Mouse (Mus musculus) MEL (cell line): ENCODE measurements around the gene Wasf2. TPM values are rescaled to one million over a fixed set of nuclear protein-coding genes. Genes with fewer than 3 reads are reported as not detected.
A peak's percentile ranks its signal among the peaks of the same experiment; 100 is the strongest.

ENCODE experiments used
- DNase-seq: peaks from one replicate; pipeline ENCODE4 v3.0.0; 2011; ENCODE audit warnings: low read depth, low spot score
- H3K27ac ChIP-seq: 2 replicates; pipeline ENCODE4 v1.5.1; 2012; ENCODE audit warnings: low read depth, mild to moderate bottlenecking, control low read depth, low read length, moderate library complexity; ENCODE audit not compliant: control insufficient read depth
- H3K27me3 ChIP-seq, 2 experiments: fragments of 150-350 bp in 1 of 2; sonication (generic) in 1 of 2; 2 replicates each; pipeline ENCODE4 v1.6.1; 2012; ENCODE audit warnings: low read length in 2 of 2, mild to moderate bottlenecking in 2 of 2, improper control_type of control experiment in 1 of 2, moderate library complexity in 1 of 2; ENCODE audit not compliant: insufficient read depth in 2 of 2, control insufficient read depth in 1 of 2
- H3K36me3 ChIP-seq, 2 experiments: 2 replicates each; pipeline ENCODE4 v1.6.1; 2012 to 2014; ENCODE audit warnings: low read length in 2 of 2, improper control_type of control experiment in 1 of 2, inconsistent platforms in 1 of 2, mild to moderate bottlenecking in 1 of 2; ENCODE audit not compliant: insufficient read depth in 2 of 2, control insufficient read depth in 1 of 2
- H3K4me1 ChIP-seq, 2 experiments: fragments of 150-350 bp in 1 of 2; sonication (generic) in 1 of 2; 2 replicates each; pipeline ENCODE4 v1.6.1; 2012; ENCODE audit warnings: low read length in 2 of 2, improper control_type of control experiment in 1 of 2, mild to moderate bottlenecking in 1 of 2; ENCODE audit not compliant: insufficient read depth in 2 of 2, control insufficient read depth in 1 of 2
- H3K4me3 ChIP-seq, 2 experiments: fragments of 150-350 bp in 1 of 2; sonication (generic) in 1 of 2; 2 replicates each; pipeline ENCODE4 v1.5.1; 2012; ENCODE audit warnings: low read depth in 2 of 2, low read length in 2 of 2, mild to moderate bottlenecking in 2 of 2, moderate library complexity in 2 of 2, control low read depth in 1 of 2, improper control_type of control experiment in 1 of 2; ENCODE audit not compliant: control insufficient read depth in 1 of 2, insufficient read depth in 1 of 2
- H3K79me2 ChIP-seq: 2 replicates; pipeline ENCODE4 v1.6.1; 2012; ENCODE audit warnings: mild to moderate bottlenecking, low read length, moderate library complexity; ENCODE audit not compliant: control insufficient read depth, poor library complexity, insufficient read depth
- H3K9ac ChIP-seq: 2 replicates; pipeline ENCODE4 v1.6.1; 2012; ENCODE audit warnings: low read depth, mild to moderate bottlenecking, control low read depth, low read length, moderate library complexity; ENCODE audit not compliant: control insufficient read depth, poor library complexity, severe bottlenecking
- H3K9me3 ChIP-seq: fragments of 150-350 bp; sonication (generic); replicated peaks from 2 replicates; pipeline ENCODE4 v1.6.1; 2012; ENCODE audit warnings: mild to moderate bottlenecking, low read length, improper control_type of control experiment, moderate library complexity; ENCODE audit not compliant: insufficient read depth
- CHD2 ChIP-seq: IDR thresholded peaks from 2 replicates; pipeline ENCODE4 v1.6.1; 2011; ENCODE audit warnings: low read length, improper control_type of control experiment
- E2F4 ChIP-seq: IDR thresholded peaks from 2 replicates; pipeline ENCODE4 v1.6.1; 2011; ENCODE audit warnings: low read depth, low read length, improper control_type of control experiment, borderline replicate concordance
- EP300 ChIP-seq, 2 experiments: IDR thresholded peaks; 2 replicates each; pipeline ENCODE4 v1.6.1; 2011; ENCODE audit warnings: improper control_type of control experiment in 2 of 2, low read length in 2 of 2, low read depth in 1 of 2, mild to moderate bottlenecking in 1 of 2
- ETS1 ChIP-seq: IDR thresholded peaks from 2 replicates; pipeline ENCODE4 v1.6.1; 2012; ENCODE audit warnings: low read depth, mild to moderate bottlenecking, inconsistent platforms, low read length, improper control_type of control experiment, moderate library complexity
- JUND ChIP-seq: IDR thresholded peaks from 2 replicates; pipeline ENCODE4 v1.6.1; 2011; ENCODE audit warnings: low read depth, mild to moderate bottlenecking, improper control_type of control experiment, low read length
- MAFK ChIP-seq: IDR thresholded peaks from 2 replicates; pipeline ENCODE4 v1.6.1; 2011; ENCODE audit warnings: low read depth, mild to moderate bottlenecking, low read length, improper control_type of control experiment, borderline replicate concordance
- MAX ChIP-seq: IDR thresholded peaks from 2 replicates; pipeline ENCODE4 v1.6.1; 2011; ENCODE audit warnings: low read length, improper control_type of control experiment
- MAZ ChIP-seq: IDR thresholded peaks from 2 replicates; pipeline ENCODE4 v1.6.1; 2012; ENCODE audit warnings: low read depth, mild to moderate bottlenecking, inconsistent platforms, low read length, improper control_type of control experiment
- MEF2A ChIP-seq: IDR thresholded peaks from 2 replicates; pipeline ENCODE4 v1.6.1; 2014; ENCODE audit warnings: low read depth, mild to moderate bottlenecking, inconsistent platforms, low read length, improper control_type of control experiment; ENCODE audit not compliant: poor library complexity, insufficient replicate concordance, severe bottlenecking; ENCODE audit errors: extremely low read depth
- MXI1 ChIP-seq: IDR thresholded peaks from 2 replicates; pipeline ENCODE4 v1.6.1; 2011; ENCODE audit warnings: mild to moderate bottlenecking, low read depth, low read length, improper control_type of control experiment
- MYB ChIP-seq: IDR thresholded peaks from 2 replicates; pipeline ENCODE4 v1.6.1; 2011; ENCODE audit warnings: mild to moderate bottlenecking, low read depth, low read length, improper control_type of control experiment
- MYC ChIP-seq: IDR thresholded peaks from 2 replicates; pipeline ENCODE4 v1.6.1; 2011; ENCODE audit warnings: low read depth, mild to moderate bottlenecking, low read length, improper control_type of control experiment, moderate library complexity
- NELFE ChIP-seq: IDR thresholded peaks from 2 replicates; pipeline ENCODE4 v1.6.1; 2011; ENCODE audit warnings: low read depth, low read length, improper control_type of control experiment
- POLR2AphosphoS2 ChIP-seq: IDR thresholded peaks from 2 replicates; pipeline ENCODE4 v1.6.1; 2011; ENCODE audit warnings: low read length, improper control_type of control experiment
- POLR2AphosphoS5 ChIP-seq: IDR thresholded peaks from 2 replicates; pipeline ENCODE4 v1.6.1; 2012; ENCODE audit warnings: low read depth, borderline replicate concordance, mild to moderate bottlenecking, inconsistent platforms, low read length, moderate library complexity, mixed read lengths
- RAD21 ChIP-seq: IDR thresholded peaks from 2 replicates; pipeline ENCODE4 v1.6.1; 2011; ENCODE audit warnings: mild to moderate bottlenecking, low read depth, low read length, improper control_type of control experiment
- RCOR1 ChIP-seq: IDR thresholded peaks from 2 replicates; pipeline ENCODE4 v1.6.1; 2012; ENCODE audit warnings: low read depth, mild to moderate bottlenecking, inconsistent platforms, low read length, improper control_type of control experiment
- SIN3A ChIP-seq: IDR thresholded peaks from 2 replicates; pipeline ENCODE4 v1.6.1; 2012; ENCODE audit warnings: low read length, improper control_type of control experiment, inconsistent platforms
- SMC3 ChIP-seq: IDR thresholded peaks from 2 replicates; pipeline ENCODE4 v1.6.1; 2011; ENCODE audit warnings: low read depth, low read length, improper control_type of control experiment
- TCF12 ChIP-seq: IDR thresholded peaks from 2 replicates; pipeline ENCODE4 v1.6.1; 2014; ENCODE audit warnings: low read depth, mild to moderate bottlenecking, inconsistent platforms, low read length, improper control_type of control experiment, moderate library complexity
- UBTF ChIP-seq: IDR thresholded peaks from 2 replicates; pipeline ENCODE4 v1.6.1; 2012; ENCODE audit warnings: low read depth, mild to moderate bottlenecking, inconsistent platforms, low read length, improper control_type of control experiment, moderate library complexity, borderline replicate concordance; ENCODE audit not compliant: insufficient read depth
- USF1 ChIP-seq: IDR thresholded peaks from 2 replicates; pipeline ENCODE4 v1.6.1; 2014; ENCODE audit warnings: low read depth, mild to moderate bottlenecking, inconsistent platforms, low read length, improper control_type of control experiment, moderate library complexity
- ZNF384 ChIP-seq: IDR thresholded peaks from 2 replicates; pipeline ENCODE4 v1.6.1; 2012; ENCODE audit warnings: low read depth, mild to moderate bottlenecking, inconsistent platforms, low read length, improper control_type of control experiment
- polyA plus RNA-seq, 2 experiments: library from polyadenylated mRNA; stranded (reverse) in 1 of 2; unstranded in 1 of 2; fragments of >175 nt in 1 of 2; fragments of >200 nt in 1 of 2; gene quantifications; 2 replicates each; pipeline versions ENCODE4 v1.2.1 to v1.2.4; 2012; ENCODE audit warnings: low replicate concordance in 2 of 2, low read depth in 1 of 2; ENCODE audit not compliant: insufficient read length in 2 of 2, insufficient read depth in 1 of 2, missing spikeins in 1 of 2
- total RNA-seq: library from RNA; depleted of rRNA; stranded (reverse); fragments of 300-350 nt; gene quantifications from 2 replicates; pipeline ENCODE4 v1.2.3, GENCODE M21; 2012

The Wasf2 gene
- total and polyA plus RNA-seq, 3 experiments = 16.4 to 53.7 TPM; not detected in 1

DNA sequence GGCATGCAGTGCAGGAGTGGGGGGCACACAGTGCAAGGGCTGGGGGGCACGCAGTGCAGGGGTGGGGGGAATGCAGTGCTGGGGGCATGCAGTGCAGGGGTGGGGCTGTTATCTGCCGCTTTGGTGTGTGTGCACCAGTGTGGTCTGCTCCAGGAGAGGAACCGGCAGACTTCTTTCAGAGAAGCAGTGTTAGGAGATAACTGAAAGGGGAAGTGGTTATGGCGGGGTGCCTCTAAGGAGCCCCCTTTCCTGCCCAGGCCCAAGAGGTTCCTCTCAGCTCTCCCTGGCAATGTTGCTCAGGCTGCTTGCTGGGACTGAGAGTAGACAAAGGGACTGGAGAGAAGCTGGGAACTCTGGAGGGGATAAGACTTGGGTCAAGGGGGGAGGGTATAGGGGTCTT lies 107.6 kb downstream of the Wasf2 start (continued):
- TF ChIP-seq UBTF (no peak), E2F4 (no peak), RAD21 (no peak), ETS1 (peak; percentile 83), MXI1 (peak; percentile 35; the same call in 1 of the 2 replicates), MYB (no peak), NELFE (no peak), POLR2AphosphoS2 (no peak), CHD2 (peak; percentile 54), MAFK (no peak), SIN3A (peak; percentile 84), MEF2A (no peak), POLR2AphosphoS5 (no peak), TCF12 (peak; percentile 92), MAX (peak; percentile 51; the same call in 1 of the 2 replicates), MAZ (peak; percentile 97), USF1 (no peak), MYC (peak; percentile 76), SMC3 (no peak), EP300 (IDR thresholded peaks at IDR 0.05; ENCODE audit: low read depth in 1 of 2, low read length in 2 of 2) (peak; percentile 96 to 99), JUND (0 out of 2 replicates have a peak, but pooled peaks have one; percentile 63), ZNF384 (no peak)

DNA sequence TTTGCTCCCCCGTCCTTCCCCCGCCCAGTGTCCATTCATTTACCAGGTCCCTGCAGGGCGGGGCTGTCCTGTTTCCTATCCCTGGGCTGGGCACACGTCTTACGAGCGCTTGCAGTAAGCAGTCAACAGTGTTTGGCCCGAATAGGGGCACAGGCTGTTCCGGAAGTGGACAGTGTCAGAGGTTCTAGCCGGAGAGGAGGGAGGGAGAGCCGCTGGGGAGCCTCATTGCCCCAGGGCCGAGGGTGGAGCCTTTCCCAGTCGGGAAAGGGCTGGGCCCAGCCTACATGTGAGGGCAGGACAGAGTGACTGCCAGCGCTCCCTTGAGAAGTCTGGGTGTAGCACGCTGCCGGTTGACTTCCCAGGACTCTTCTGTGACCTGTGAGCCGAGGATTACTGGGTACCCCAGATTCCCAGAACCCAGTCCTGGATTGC lies 110.2 kb downstream of the Wasf2 start, which contains the start of gene Map3k6:
Map3k6 (plus strand) TSS at position 329 of the 432 bp plus-strand sequence.
- Histone ChIP-seq H3K9ac (peak within 1 kb of the TSS; percentile 74), H3K9me3 (no peaks in the 10 kb centered on the region), H3K27ac (peak within 1 kb of the TSS; percentile 94), H3K79me2 (peaks cover 8% of the 10 kb centered on the region), H3K36me3 (peaks cover 0 to 34% of the 10 kb centered on the region in 2 experiments; a peak in 2 of 4 replicates), H3K27me3 (no peaks in the 10 kb centered on the region), H3K4me3 (peak within 1 kb of the TSS; percentile 75 to 85), H3K4me1 (peaks cover 10 to 53% of the 10 kb centered on the region in 2 experiments)
- TF ChIP-seq MEF2A (no peak), ETS1 (no peak), USF1 (no peak), NELFE (no peak; the same call in 1 of the 2 replicates), RCOR1 (no peak), SIN3A (no peak; the same call in 1 of the 2 replicates), MXI1 (peak; percentile 66; the same call in 1 of the 2 replicates), ZNF384 (no peak)
- peak; percentile 72 for DNase-seq
